Mouse (Mus musculus) lung, postnatal 0 days (tissue): ENCODE measurements at regions not wholly inside any gene's neighbourhood (a gene's known extent, or its start where the extent isn't known, plus 50 kb on each side); places are given as distances from the start of the nearest gene placed in this dataset.

ENCODE experiments used
- CTCF ChIP-seq: IDR thresholded peaks from 2 replicates; pipeline ENCODE4 v1.5.1; 2016; ENCODE audit warnings: antibody characterized with exemption, mild to moderate bottlenecking
- EP300 ChIP-seq: IDR thresholded peaks from 2 replicates; pipeline ENCODE4 v1.6.1; 2016; ENCODE audit warnings: antibody characterized with exemption, mild to moderate bottlenecking, control low read depth

- TF ChIP-seq EP300: no peak
- no peak for TF ChIP-seq CTCF
Observed at GRCm38 (mm10) chr5:3211284-3211683, 130.0 kb upstream of the Cdk6 start.
